Mouse (Mus musculus) R1 (cell line): ENCODE measurements around the gene St5.

Experiments used
- DNase-seq: peaks from one replicate; pipeline ENCODE4 v3.0.0-alpha.2; 2018; ENCODE audit warnings: low read depth, low spot score

Gene St5

DNA sequence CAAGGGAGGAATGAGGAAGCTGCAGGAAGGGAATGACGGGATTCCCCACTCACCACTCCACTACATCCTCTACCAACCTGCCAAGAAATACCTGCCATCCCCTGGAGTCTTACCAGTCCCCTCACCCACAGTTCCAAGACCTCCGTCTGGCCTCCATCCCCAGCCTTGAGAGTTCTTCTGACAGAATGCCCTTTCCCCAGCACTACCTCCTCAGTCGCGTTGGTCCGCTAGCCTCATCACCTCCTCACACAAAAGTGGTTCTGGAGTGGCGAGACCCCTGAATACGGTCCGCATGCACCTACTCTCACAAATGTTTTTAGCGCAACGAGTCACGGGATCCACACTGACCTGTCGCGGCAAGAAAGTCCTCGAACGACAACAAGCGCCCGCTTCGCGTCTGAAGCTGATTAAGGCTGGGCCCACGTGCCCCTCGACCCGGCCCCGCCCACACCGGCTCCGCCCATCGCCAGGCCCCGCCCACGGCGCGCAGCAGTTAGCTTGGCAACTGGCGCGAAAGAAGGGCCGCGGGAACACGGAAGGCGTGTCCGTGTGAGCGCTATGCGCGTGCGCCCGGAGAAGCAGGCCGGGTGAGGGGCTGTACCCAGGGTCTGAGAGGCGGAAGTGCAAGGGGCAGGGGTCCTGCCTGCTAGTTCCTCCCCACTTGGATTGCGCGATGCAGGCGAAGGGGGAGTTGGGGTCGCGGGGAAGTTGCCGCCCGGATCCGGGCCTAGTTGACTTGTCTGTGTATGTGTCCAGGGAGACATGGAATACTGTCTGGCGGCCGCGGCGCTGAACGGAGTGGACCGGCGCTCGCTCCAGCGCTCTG is at the start of gene St5, which contains the start of gene Akip1:
Gene St5 (minus strand): TSS at position 416 of the 826 bp plus-strand sequence.
Gene Akip1 (plus strand): TSS at position 501 of the 826 bp plus-strand sequence.
- DNase-seq = peak; percentile 98

DNA sequence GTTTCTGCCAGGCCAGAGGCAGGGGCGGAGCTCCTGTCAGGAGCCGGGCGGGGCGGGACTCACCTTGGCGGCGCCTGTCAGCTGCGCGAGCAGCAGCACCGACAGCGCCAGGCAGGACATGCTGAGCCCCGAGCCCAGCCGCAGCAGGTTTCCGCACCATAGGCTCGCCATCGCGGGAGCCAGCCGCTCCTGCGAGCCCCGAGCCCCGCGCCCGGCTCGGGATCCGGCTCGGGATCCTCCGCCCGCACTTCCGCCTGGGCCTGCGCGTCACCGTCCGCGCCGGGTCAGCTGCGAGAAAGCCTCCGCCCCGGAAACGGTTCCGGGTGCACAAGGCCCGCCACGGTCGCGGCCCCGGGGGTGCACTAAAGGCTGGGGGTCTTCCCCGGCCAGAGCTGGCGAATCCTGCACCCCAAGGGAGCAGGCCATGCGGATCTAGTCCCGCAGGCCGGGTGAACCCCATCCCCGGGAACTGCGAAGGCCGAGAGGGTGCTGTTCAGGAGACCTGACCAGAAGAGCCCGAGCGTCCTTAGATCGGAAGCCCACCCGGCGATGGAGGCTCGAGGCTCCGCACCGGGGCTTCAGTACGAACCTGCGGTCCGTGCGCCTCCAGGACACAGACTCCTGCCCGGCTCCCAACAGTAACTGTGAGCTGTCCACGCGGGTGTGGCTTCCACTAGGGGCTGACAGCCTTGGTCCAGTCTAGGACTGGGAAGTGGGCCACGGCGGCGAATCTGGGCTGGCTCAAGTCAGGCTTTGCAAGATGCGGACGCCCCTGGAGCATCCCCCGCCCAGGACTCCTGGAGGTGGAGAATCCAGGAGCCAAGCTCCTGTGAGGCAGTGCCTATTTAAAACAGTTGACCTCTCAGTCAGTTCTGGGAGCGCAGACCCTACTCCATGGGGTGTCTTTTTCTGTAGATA is 48.9 kb upstream of the St5 start, which contains the start of gene Tmem9b:
Gene Tmem9b (minus strand): TSS at position 868 of the 918 bp plus-strand sequence.
- peak; percentile 64 for DNase-seq

DNA sequence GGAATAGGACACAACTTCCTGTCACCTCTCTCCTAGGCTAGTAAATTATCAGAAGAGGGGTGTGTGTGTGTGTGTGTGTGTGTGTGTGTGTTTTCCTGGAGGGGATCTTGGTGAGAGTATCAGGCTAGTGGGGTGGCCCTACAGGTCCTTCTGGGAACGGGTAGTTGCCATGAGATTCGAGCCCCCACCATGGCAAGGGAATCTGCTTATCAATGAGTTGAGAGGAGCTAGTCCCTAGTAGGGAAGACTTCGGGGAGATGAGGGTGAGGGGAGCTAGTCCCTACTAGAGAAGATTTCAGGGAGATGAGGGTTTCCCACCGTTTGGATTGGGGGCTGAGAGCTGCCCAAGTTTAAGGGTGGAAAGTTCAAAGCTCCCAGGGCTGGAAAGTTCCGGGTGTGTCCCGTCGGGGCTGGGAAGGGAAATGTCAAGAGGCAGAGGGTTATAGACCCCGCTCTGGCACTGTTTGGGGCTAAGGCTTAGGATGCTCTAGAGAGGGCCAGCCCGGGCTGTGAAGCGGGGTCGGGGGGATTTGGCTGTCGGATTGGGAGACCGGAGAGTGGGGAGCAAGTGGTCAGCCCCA is 48.1 kb upstream of the St5 start:
- DNase-seq = no peak

DNA sequence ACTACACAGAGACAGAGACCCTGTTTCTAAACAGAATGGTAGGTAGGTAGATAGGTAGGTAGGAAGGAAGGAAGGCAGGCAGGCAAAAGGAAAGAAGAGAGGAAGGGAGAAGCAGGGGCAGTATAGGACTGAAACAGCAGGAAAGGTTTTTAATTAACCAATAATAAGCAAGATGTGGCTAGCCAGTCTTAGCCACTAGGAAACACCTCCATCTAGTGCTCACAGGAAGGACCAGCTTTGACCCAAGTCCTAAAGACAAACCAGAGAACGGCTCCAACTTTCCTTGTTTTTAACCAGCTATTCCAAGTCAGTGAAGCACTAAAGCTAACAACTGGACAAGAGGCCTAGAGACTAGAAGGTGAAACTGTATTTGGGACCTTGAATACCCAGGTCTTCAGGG is 44.3 kb upstream of the St5 start:
- no peak for DNase-seq

DNA sequence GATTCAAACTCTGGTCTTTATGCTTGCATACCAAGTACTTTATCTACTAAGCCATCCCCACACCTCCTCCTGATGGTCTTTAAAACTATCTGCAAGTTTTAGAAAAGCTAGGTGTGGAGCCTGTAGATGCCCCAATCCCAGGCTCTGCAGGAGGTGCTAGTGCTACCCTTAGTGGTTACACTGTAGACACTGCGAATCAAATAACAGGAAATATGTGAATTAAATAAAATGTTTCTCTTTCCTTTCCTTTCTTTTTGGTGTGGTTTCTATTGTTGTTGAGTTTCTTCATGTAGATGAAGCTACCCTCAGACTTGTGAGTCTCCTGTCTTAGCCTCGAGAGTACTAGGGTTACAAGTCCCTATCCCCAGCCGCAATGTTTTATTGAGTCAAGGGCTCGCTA is 38.3 kb upstream of the St5 start:
- DNase-seq = no peak

- no peak for DNase-seq
Observed at GRCm38 (mm10) chr7:109741060-109741459, 37.7 kb upstream of the St5 start.

DNA sequence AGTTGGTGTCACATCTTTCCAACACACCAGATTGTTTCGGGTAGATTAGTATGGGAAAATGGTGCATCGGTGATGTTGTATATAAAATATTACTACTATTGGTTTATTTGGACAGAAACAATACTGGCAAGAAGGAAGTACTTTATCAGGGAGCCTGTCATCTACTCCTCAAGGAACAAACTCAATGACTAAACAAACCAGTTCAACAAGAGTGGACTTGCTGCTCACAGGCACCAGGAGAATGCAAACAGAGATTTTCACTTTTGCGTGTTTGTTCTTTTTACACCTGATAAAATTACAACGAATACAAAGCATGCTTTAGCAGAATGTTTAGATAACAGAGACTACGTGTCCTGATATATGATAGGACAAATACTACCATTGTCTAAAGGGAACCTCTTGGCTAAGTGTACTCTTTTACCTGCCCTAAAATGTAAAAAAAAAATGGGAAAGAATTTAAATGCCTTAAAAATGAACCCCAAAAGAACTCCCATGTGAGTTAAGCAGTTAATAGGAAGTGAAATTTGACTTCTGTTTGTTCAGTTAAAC is 36.5 kb upstream of the St5 start:
- no peak for DNase-seq

DNA sequence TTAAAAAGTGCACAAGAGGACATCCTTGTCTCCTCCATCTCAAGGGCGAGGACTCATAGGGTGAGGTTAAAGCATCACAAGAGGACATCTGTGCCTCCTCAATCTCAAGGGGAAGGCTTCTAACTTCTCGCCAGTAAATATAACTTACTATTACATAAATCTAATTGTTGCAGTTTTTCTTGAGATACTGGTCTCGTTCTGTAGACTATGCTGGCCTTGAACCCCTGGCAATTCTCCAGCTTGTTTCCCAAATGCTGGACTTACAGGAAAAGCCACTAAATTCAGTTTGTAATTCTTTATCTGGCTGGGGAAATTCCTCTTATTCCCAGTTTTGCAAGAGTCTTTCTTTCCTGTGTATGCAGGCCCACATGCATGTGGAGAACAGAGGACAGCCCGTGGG is 31.4 kb upstream of the St5 start:
- no peak for DNase-seq

DNA sequence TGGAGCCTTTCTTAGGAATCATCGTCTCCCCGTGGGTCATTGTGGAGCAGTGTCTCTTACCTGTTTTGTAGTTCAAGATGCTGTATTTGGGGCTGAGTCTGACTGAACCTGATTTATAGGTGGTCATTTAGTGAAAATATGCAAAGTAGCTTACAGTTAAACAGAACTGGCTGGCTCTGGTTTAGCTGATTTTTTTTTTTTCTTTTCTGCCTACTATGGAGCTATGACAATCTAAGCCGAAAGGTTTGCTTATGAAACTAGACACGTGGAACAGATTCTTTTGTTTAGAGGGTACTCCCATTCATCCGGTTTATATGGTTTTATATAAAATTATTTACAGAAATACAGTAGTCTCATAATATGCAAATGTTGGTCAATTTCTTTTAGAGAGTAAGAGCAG is 28.2 kb upstream of the St5 start, which contains the start of gene Ascl3:
Gene Ascl3 (minus strand): TSS at position 101 of the 400 bp plus-strand sequence.
- DNase-seq = no peak

- DNase-seq = peak; percentile 25
Observed at GRCm38 (mm10) chr7:109723697-109724096, 20.3 kb upstream of the St5 start, which contains the start of gene BC051019. BC051019 (minus strand) TSS chr7:109723850.

DNA sequence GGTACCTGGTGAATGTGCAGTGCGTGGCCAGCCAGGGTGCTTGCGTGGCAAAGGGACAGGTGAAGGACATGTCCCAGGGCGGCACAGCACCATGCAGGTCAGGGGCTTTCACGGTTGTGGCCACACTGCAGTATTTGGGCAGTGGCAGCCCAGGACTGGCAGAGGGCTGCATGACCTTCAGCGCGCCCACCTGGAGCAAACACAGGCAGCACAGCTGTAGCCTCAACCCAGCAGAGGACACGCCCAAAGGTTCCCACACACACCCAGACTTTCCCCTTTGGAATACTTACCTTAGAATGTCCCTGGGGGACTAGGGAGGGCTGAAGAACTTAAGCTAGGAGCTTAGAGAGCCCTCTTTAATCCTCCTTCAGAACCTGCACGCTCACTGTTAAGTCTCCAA is 19.7 kb upstream of the St5 start:
- DNase-seq = peak; percentile 34

GRCm38 (mm10) chr7:109722618-109723017 is 19.2 kb upstream of the St5 start:
- DNase-seq = peak; percentile 87

- DNase-seq = peak; percentile 64
Observed at GRCm38 (mm10) chr7:109719286-109719685, 15.9 kb upstream of the St5 start.

- DNase-seq = no peak
Observed at GRCm38 (mm10) chr7:109713434-109713982, 10.1 kb upstream of the St5 start.

- no peak for DNase-seq
Observed at GRCm38 (mm10) chr7:109712198-109712597, 8.8 kb upstream of the St5 start.

DNA sequence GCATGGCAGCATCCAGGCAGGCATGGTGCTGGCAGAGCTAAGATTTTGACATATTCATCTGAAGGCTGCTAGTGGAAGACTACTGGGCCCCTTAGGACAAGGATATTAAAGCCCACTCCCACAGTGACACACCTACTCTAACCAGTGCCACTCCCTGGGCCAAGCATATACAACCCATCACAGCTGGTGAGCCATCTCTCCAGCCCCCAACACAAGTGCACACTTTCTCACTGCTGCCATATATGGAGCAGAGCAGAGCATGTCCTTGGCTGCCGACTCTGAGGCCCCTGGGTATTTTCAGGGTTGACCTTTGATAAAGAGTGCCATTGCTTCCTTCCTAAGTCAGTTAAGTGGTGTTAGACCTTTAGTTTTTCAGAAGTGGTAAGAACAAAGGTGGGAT is 6.7 kb upstream of the St5 start:
- DNase-seq = no peak

- DNase-seq = peak; percentile 63
Observed at GRCm38 (mm10) chr7:109708961-109709382, 5.6 kb upstream of the St5 start.

GRCm38 (mm10) chr7:109707023-109707785 is 3.8 kb upstream of the St5 start:
- peak; percentile 36 for DNase-seq

- DNase-seq = no peak
Observed at GRCm38 (mm10) chr7:109704461-109704860, 1.1 kb upstream of the St5 start.

- DNase-seq = no peak
Observed at GRCm38 (mm10) chr7:109704016-109704377, 592 bp upstream of the St5 start.
